9 mouse cellular contexts compared by ENCODE assay signal in the genomic region with DNA sequence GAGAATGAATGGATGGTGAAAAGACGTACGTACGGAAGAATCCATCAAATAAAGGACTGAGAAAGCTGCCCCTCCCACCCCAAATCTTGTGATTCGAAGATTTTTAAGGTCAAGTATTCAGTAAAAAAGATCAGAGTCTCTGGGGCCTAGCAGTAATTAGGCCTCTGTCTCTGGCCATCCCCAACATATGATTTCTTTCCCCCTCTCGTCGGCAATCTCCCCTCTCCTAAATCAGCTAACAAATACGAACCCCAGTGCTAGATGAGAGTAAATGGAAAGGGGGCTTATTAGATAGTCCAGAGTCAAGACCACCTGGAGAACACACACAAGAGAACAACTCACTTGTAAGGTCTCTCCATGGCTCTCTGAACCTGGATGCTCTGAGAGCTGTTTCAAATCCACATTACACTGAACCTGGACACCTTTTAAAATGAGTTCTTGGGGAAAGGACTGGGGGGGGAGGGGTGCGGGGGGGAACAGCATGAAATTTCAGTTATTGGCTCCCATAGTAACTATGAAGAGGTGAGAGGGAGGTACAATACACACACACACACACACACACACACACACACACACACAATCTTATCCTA. TPM values are rescaled to one million over a fixed set of nuclear protein-coding genes. Genes with fewer than 3 reads are reported as not detected.
DNase-seq lines count a peak whose midpoint lies in the region; ATAC-seq and TF ChIP-seq lines count a peak whose summit lies in the region.
"Had no signal": no experiment of that assay in that cellular context is flagged by ENCODE, and none has a peak within 500 bp of the region (broad histone marks: within the 10 kb centered on the region; RNA-seq: fewer than 3 reads in every experiment).

No protein-coding gene starts in this region.

- no peak for DNase-seq in heart, adult 11 months
- no peak for DNase-seq in ES-E14 (ENCODE audit: low read depth, low spot score)
- no peak for DNase-seq in liver, postnatal 0 days
- DNase-seq in gastrocnemius, postnatal 10 days: no peak
- DNase-seq in layer of hippocampus, postnatal 36 days: no peak
- no peak for DNase-seq in testis, postnatal 10 days (ENCODE audit: low spot score)

- H3K4me3 ChIP-seq in heart, embryonic 13.5 days: peak overlapping the region; percentile 74
- peak overlapping the region; percentile 45 to 89 for H3K4me3 ChIP-seq in ES-E14 (ENCODE audit: insufficient read depth in 1 of 2, low read depth in 1 of 2, low read length in 2 of 2, poor library complexity in 1 of 2, severe bottlenecking in 1 of 2)
- H3K4me3 ChIP-seq in forebrain, embryonic 16.5 days (replicated peaks; ENCODE audit: low read length): peak overlapping the region; percentile 60
- no peak overlapping the region for H3K4me3 ChIP-seq in liver, postnatal 0 days (ENCODE audit: low read depth, low read length)

- peak overlapping the region; percentile 98 for H3K27ac ChIP-seq in heart, embryonic 13.5 days (replicated peaks)
- peak overlapping the region; percentile 98; the same call in 1 of the 2 replicates for H3K27ac ChIP-seq in ES-E14 (ENCODE audit: insufficient read depth, low read depth, low read length, poor library complexity, severe bottlenecking)
- H3K27ac ChIP-seq in forebrain, embryonic 16.5 days (ENCODE audit: low read length): peak overlapping the region; percentile 92
- 0 out of 2 replicates have a peak overlapping the region, but pooled peaks have one; percentile 2 for H3K27ac ChIP-seq in liver, postnatal 0 days (ENCODE audit: low read depth)

- TF ChIP-seq EP300 in liver, postnatal 0 days (IDR thresholded peaks at IDR 0.05; ENCODE audit: low read depth): no peak

- no peaks in the 10 kb centered on the region for H3K9me3 ChIP-seq in heart, embryonic 13.5 days
- no peaks in the 10 kb centered on the region for H3K9me3 ChIP-seq in ES-E14 (ENCODE audit: control insufficient read depth, insufficient read depth, low read depth, low read length)
- no peaks in the 10 kb centered on the region for H3K9me3 ChIP-seq in forebrain, embryonic 16.5 days (ENCODE audit: control insufficient read depth, low read length)
- no peaks in the 10 kb centered on the region for H3K9me3 ChIP-seq in liver, postnatal 0 days (ENCODE audit: low read length)

- in situ Hi-C loops in ES-E14 (cut with MboI; ENCODE audit: low sequenced_read_pairs in 2 of 2, unreplicated experiment in 2 of 2): loop anchor here in 1 of 2 experiments (25.0 kb wide), 1 partner anchor 101 kb away; a partner anchor contains a TSS

- WGBS in heart, embryonic 13.5 days: 69% methylated on average over 8 of the region's 8 CpGs
- WGBS in forebrain, embryonic 16.5 days: 9% methylated on average over 8 of the region's 8 CpGs
- 84% methylated on average over 8 of the region's 8 CpGs for WGBS in liver, postnatal 0 days (ENCODE audit: insufficient replicate concordance)

- peaks cover 81% of the 10 kb centered on the region for H3K4me1 ChIP-seq in heart, embryonic 13.5 days
- H3K4me1 ChIP-seq in ES-E14 (ENCODE audit: control insufficient read depth in 2 of 2, insufficient read depth in 2 of 2, low read length in 2 of 2, poor library complexity in 1 of 2): peaks cover 11 to 12% of the 10 kb centered on the region in 2 experiments
- peaks cover 64% of the 10 kb centered on the region for H3K4me1 ChIP-seq in forebrain, embryonic 16.5 days (replicated peaks; ENCODE audit: control insufficient read depth, insufficient read depth, low read length)
- peaks cover 25% of the 10 kb centered on the region for H3K4me1 ChIP-seq in liver, postnatal 0 days (ENCODE audit: insufficient read depth)

- H3K9ac ChIP-seq in heart, embryonic 13.5 days: peak overlapping the region; percentile 94
- H3K9ac ChIP-seq in ES-E14 (ENCODE audit: insufficient read depth, low read depth, low read length, poor library complexity, severe bottlenecking): peak overlapping the region; percentile 65; the same call in 1 of the 2 replicates
- peak overlapping the region; percentile 83 for H3K9ac ChIP-seq in forebrain, embryonic 16.5 days (replicated peaks; ENCODE audit: low read depth, low read length)
- H3K9ac ChIP-seq in liver, postnatal 0 days (replicated peaks): no peak overlapping the region

- H3K4me2 ChIP-seq in heart, embryonic 13.5 days: peak overlapping the region; percentile 89
- H3K4me2 ChIP-seq in forebrain, embryonic 16.5 days (ENCODE audit: low read length): peak overlapping the region; percentile 55
- no peak overlapping the region for H3K4me2 ChIP-seq in liver, postnatal 0 days (ENCODE audit: low read depth, low read length)

- no peak for TF ChIP-seq CTCF in liver, postnatal 0 days (IDR thresholded peaks at IDR 0.05; ENCODE audit: low read depth)

- no peaks in the 10 kb centered on the region for H3K27me3 ChIP-seq in heart, embryonic 13.5 days (replicated peaks)
- H3K27me3 ChIP-seq in forebrain, embryonic 16.5 days (replicated peaks; ENCODE audit: control insufficient read depth, insufficient read depth, low read length): no peaks in the 10 kb centered on the region
- H3K27me3 ChIP-seq in liver, postnatal 0 days (ENCODE audit: insufficient read depth, low read length): no peaks in the 10 kb centered on the region

- ATAC-seq in heart, embryonic 13.5 days (ENCODE audit: extremely low read depth, insufficient number of reproducible peaks, low FRiP score, low TSS enrichment): no peak
- no peak for ATAC-seq in forebrain, embryonic 16.5 days
- ATAC-seq in liver, postnatal 0 days: no peak

- H3K36me3 ChIP-seq in heart, embryonic 13.5 days: peaks cover 16% of the 10 kb centered on the region
- peaks cover 14% of the 10 kb centered on the region for H3K36me3 ChIP-seq in ES-E14 (ENCODE audit: control insufficient read depth, insufficient read depth, low read length, poor library complexity, severe bottlenecking)
- 0 out of 2 replicates have a peak, but pooled peaks cover 3% of the 10 kb centered on the region for H3K36me3 ChIP-seq in forebrain, embryonic 16.5 days (ENCODE audit: control insufficient read depth, insufficient read depth)
- peaks cover 11% of the 10 kb centered on the region; the same call in 1 of the 2 replicates for H3K36me3 ChIP-seq in liver, postnatal 0 days (replicated peaks; ENCODE audit: insufficient read depth, low read length)

TF ChIP-seq in ES-E14, 5 proteins besides CTCF, POLR2A, EP300 and RAD21:
- TF ChIP-seq HCFC1 (IDR thresholded peaks at IDR 0.05; ENCODE audit: borderline replicate concordance, insufficient read depth, low read length) (no peak), MAFK (IDR thresholded peaks at IDR 0.05; ENCODE audit: insufficient read depth, low read depth, low read length) (no peak), CHD2 (IDR thresholded peaks at IDR 0.05; ENCODE audit: low read depth, low read length) (no peak), ZC3H11A (IDR thresholded peaks at IDR 0.05; ENCODE audit: borderline replicate concordance, low read depth, low read length) (no peak), ZNF384 (IDR thresholded peaks at IDR 0.05; ENCODE audit: low read depth, low read length) (no peak)

RNA-seq across cellular contexts. Expression of a gene that starts 2.3 kb away (rescaled TPM):
- polyA plus RNA-seq in heart, embryonic 13.5 days (2015; fragmentation: Nextera tagmentation; extraction: Ambion mirVana): 0.43 and 1.1 TPM in 2 replicates
- 3.6 and 7.7 TPM in 2 replicates for total RNA-seq in ES-E14 (2012; rRNA removed)
- 0.67 and 0.81 TPM in 2 replicates for polyA plus RNA-seq in forebrain, embryonic 16.5 days (2015; fragmentation: Nextera tagmentation; extraction: Ambion mirVana)
- 0.23 and 0.31 TPM in 2 replicates for polyA plus RNA-seq in liver, postnatal 0 days (2015; fragmentation: Nextera tagmentation; extraction: Ambion mirVana)
- 1 to 10 TPM in 1 of 2 experiments, under 1 TPM in 1; 0.85 to 1.0 TPM for total RNA-seq in gastrocnemius, postnatal 10 days (2021)
- under 1 TPM in 1 of 2 experiments, not detected in 1; 0.65 TPM for total RNA-seq in layer of hippocampus, postnatal 36 days (2021)

RNA-seq across cellular contexts. Expression of a gene that starts 7.4 kb away (rescaled TPM):
- polyA plus RNA-seq in heart, embryonic 13.5 days (2015; fragmentation: Nextera tagmentation; extraction: Ambion mirVana): 14.5 and 15.6 TPM in 2 replicates
- total RNA-seq in ES-E14 (2012; rRNA removed): 59.5 and 98.0 TPM in 2 replicates
- polyA plus RNA-seq in forebrain, embryonic 16.5 days (2015; fragmentation: Nextera tagmentation; extraction: Ambion mirVana): 28.6 and 32.2 TPM in 2 replicates
- polyA plus RNA-seq in liver, postnatal 0 days (2015; fragmentation: Nextera tagmentation; extraction: Ambion mirVana): 8.8 and 9.0 TPM in 2 replicates
- 10 to 100 TPM; 17.6 to 23.1 TPM for total RNA-seq in gastrocnemius, postnatal 10 days (2021)
- 10 to 100 TPM; 42.5 to 44.4 TPM for total RNA-seq in layer of hippocampus, postnatal 36 days (2021)

RNA-seq across cellular contexts. Expression of a gene that starts 28.6 kb away (rescaled TPM):
- 63.9 and 69.5 TPM in 2 replicates for polyA plus RNA-seq in heart, embryonic 13.5 days (2015; fragmentation: Nextera tagmentation; extraction: Ambion mirVana)
- total RNA-seq in ES-E14 (2012; rRNA removed): 10.1 and 14.0 TPM in 2 replicates
- polyA plus RNA-seq in forebrain, embryonic 16.5 days (2015; fragmentation: Nextera tagmentation; extraction: Ambion mirVana): 58.5 and 70.4 TPM in 2 replicates
- 5.8 and 7.2 TPM in 2 replicates for polyA plus RNA-seq in liver, postnatal 0 days (2015; fragmentation: Nextera tagmentation; extraction: Ambion mirVana)
- total RNA-seq in gastrocnemius, postnatal 10 days (2021): 10 to 100 TPM; 40.7 to 55.7 TPM
- 10 to 100 TPM; 31.4 to 39.9 TPM for total RNA-seq in layer of hippocampus, postnatal 36 days (2021)

RNA-seq across cellular contexts. Expression of a gene that starts 29.1 kb away (rescaled TPM):
- not detected in 2 replicates for polyA plus RNA-seq in heart, embryonic 13.5 days (2015; fragmentation: Nextera tagmentation; extraction: Ambion mirVana)
- total RNA-seq in ES-E14 (2012; rRNA removed): not detected in 2 replicates
- not detected in 2 replicates for polyA plus RNA-seq in forebrain, embryonic 16.5 days (2015; fragmentation: Nextera tagmentation; extraction: Ambion mirVana)
- polyA plus RNA-seq in liver, postnatal 0 days (2015; fragmentation: Nextera tagmentation; extraction: Ambion mirVana): not detected in 2 replicates
- total RNA-seq in gastrocnemius, postnatal 10 days (2021): not detected
- not detected for total RNA-seq in layer of hippocampus, postnatal 36 days (2021)
- total RNA-seq: heart, adult 2 months had no signal
- polyA plus RNA-seq: heart, adult 2 months had no signal

Comparison
In these comparisons a context has a peak if more than half of its experiments do, and no peak if none do; other contexts are left out.
1. H3K27ac ChIP-seq: peak in every context shown above with its lines; median percentile 98 in heart, embryonic 13.5 days; 98 in ES-E14; 92 in forebrain, embryonic 16.5 days; 2 in liver, postnatal 0 days.